Mouse (Mus musculus): ENCODE results near the gene Trim38. TPM values are rescaled to one million over a fixed set of nuclear protein-coding genes. Genes with fewer than 3 reads are reported as not detected.
"Not testable (repeated sequence)": the region's sequence is repeated elsewhere in the genome, so short reads cannot be mapped to it uniquely, and the experiment has no call there.

Gene Trim38
- 0.11 and 0.12 TPM in 2 replicates for polyA plus RNA-seq (2015; fragmentation: Nextera tagmentation; extraction: Ambion mirVana)

DNA sequence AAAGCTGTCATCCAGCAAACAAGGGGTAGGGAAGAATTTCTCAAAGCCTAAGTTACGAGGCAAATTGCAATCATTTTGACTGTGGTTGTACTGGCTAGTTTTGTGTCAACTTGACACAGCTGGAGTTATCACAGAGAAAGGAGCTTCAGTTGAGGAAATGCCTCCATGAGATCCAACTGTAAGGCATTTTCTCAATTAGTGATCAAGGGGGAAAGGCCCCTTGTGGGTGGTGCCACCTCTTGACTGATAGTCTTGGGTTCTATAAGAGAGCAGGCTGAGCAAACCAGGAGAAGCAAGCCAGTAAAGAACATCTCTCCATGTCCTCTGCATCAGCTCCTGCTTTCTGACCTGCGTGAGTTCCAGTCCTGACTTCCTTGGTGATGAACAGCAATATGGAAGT, at the start of gene Trim38:
Trim38 (plus strand) TSS at position 301 of the 400 bp plus-strand sequence.
- H3K4me1 ChIP-seq (ENCODE audit: control insufficient read depth, insufficient read depth, low read length); H3K27ac ChIP-seq (ENCODE audit: low read length); H3K4me2 ChIP-seq (ENCODE audit: low read depth, low read length); ATAC-seq; H3K36me3 ChIP-seq (ENCODE audit: control insufficient read depth, insufficient read depth, low read length); H3K4me3 ChIP-seq (ENCODE audit: low read length); H3K9ac ChIP-seq (ENCODE audit: low read depth, low read length); H3K27me3 ChIP-seq (replicated peaks; ENCODE audit: control insufficient read depth, insufficient read depth, low read length); H3K9me3 ChIP-seq (ENCODE audit: control insufficient read depth, low read length): not testable (repeated sequence)
- WGBS = 93% methylated on average over 2 of the region's 2 CpGs

GRCm38 (mm10) chr13:23724239-23724638, 45.5 kb upstream of the Trim38 start:
- WGBS = 80% methylated on average over 4 of the region's 4 CpGs
- H3K4me2 ChIP-seq (ENCODE audit: low read depth, low read length) = no peak overlapping the region
- no peak overlapping the region for H3K4me3 ChIP-seq (ENCODE audit: low read length)
- H3K9ac ChIP-seq (ENCODE audit: low read depth, low read length) = no peak overlapping the region
- H3K27me3 ChIP-seq (replicated peaks; ENCODE audit: control insufficient read depth, insufficient read depth, low read length) = no peaks in the 10 kb centered on the region
- ATAC-seq = no peak
- H3K27ac ChIP-seq (ENCODE audit: low read length) = no peak overlapping the region
- no peaks in the 10 kb centered on the region for H3K4me1 ChIP-seq (ENCODE audit: control insufficient read depth, insufficient read depth, low read length)
- no peaks in the 10 kb centered on the region for H3K36me3 ChIP-seq (ENCODE audit: control insufficient read depth, insufficient read depth, low read length)
- H3K9me3 ChIP-seq (ENCODE audit: control insufficient read depth, low read length) = no peaks in the 10 kb centered on the region

- Histone ChIP-seq H3K36me3 (ENCODE audit: control insufficient read depth, insufficient read depth, low read length) (no peaks in the 10 kb centered on the region), H3K9me3 (ENCODE audit: control insufficient read depth, low read length) (no peaks in the 10 kb centered on the region), H3K4me3 (ENCODE audit: low read length) (no peak overlapping the region), H3K4me1 (ENCODE audit: control insufficient read depth, insufficient read depth, low read length) (no peaks in the 10 kb centered on the region), H3K27ac (ENCODE audit: low read length) (no peak overlapping the region), H3K9ac (ENCODE audit: low read depth, low read length) (no peak overlapping the region), H3K4me2 (ENCODE audit: low read depth, low read length) (no peak overlapping the region), H3K27me3 (replicated peaks; ENCODE audit: control insufficient read depth, insufficient read depth, low read length) (no peaks in the 10 kb centered on the region)
- no peak for ATAC-seq
- WGBS = no CpG with 5 or more reads among the region's 1 CpGs
These were observed 44.5 kb upstream of the Trim38 start for GRCm38 (mm10) chr13:23725213-23725612.

- no peaks in the 10 kb centered on the region for H3K36me3 ChIP-seq (ENCODE audit: control insufficient read depth, insufficient read depth, low read length)
- no peak overlapping the region for H3K27ac ChIP-seq (ENCODE audit: low read length)
- no peak overlapping the region for H3K9ac ChIP-seq (ENCODE audit: low read depth, low read length)
- H3K4me1 ChIP-seq (ENCODE audit: control insufficient read depth, insufficient read depth, low read length) = no peaks in the 10 kb centered on the region
- 88% methylated on average over 18 of the region's 18 CpGs for WGBS
- H3K27me3 ChIP-seq (replicated peaks; ENCODE audit: control insufficient read depth, insufficient read depth, low read length) = no peaks in the 10 kb centered on the region
- ATAC-seq = no peak
- no peaks in the 10 kb centered on the region for H3K9me3 ChIP-seq (ENCODE audit: control insufficient read depth, low read length)
- H3K4me3 ChIP-seq (ENCODE audit: low read length) = no peak overlapping the region
- no peak overlapping the region for H3K4me2 ChIP-seq (ENCODE audit: low read depth, low read length)
These were observed 41.1 kb upstream of the Trim38 start for GRCm38 (mm10) chr13:23728472-23729191.

- Histone ChIP-seq H3K36me3 (ENCODE audit: control insufficient read depth, insufficient read depth, low read length) (no peaks in the 10 kb centered on the region), H3K9ac (ENCODE audit: low read depth, low read length) (no peak overlapping the region), H3K4me2 (ENCODE audit: low read depth, low read length) (no peak overlapping the region), H3K9me3 (ENCODE audit: control insufficient read depth, low read length) (no peaks in the 10 kb centered on the region), H3K27ac (ENCODE audit: low read length) (no peak overlapping the region), H3K4me1 (ENCODE audit: control insufficient read depth, insufficient read depth, low read length) (no peaks in the 10 kb centered on the region), H3K4me3 (ENCODE audit: low read length) (no peak overlapping the region), H3K27me3 (replicated peaks; ENCODE audit: control insufficient read depth, insufficient read depth, low read length) (no peaks in the 10 kb centered on the region)
- WGBS = 89% methylated on average over 9 of the region's 9 CpGs
- no peak for ATAC-seq
These were observed 40.6 kb upstream of the Trim38 start for GRCm38 (mm10) chr13:23729192-23729525.

- Histone ChIP-seq H3K4me2 (ENCODE audit: low read depth, low read length) (no peak overlapping the region), H3K4me1 (ENCODE audit: control insufficient read depth, insufficient read depth, low read length) (no peaks in the 10 kb centered on the region), H3K27me3 (replicated peaks; ENCODE audit: control insufficient read depth, insufficient read depth, low read length) (no peaks in the 10 kb centered on the region), H3K36me3 (ENCODE audit: control insufficient read depth, insufficient read depth, low read length) (no peaks in the 10 kb centered on the region), H3K4me3 (ENCODE audit: low read length) (no peak overlapping the region), H3K27ac (ENCODE audit: low read length) (no peak overlapping the region), H3K9me3 (ENCODE audit: control insufficient read depth, low read length) (no peaks in the 10 kb centered on the region), H3K9ac (ENCODE audit: low read depth, low read length) (no peak overlapping the region)
- WGBS = 90% methylated on average over 5 of the region's 5 CpGs
- ATAC-seq = no peak
These were observed 40.0 kb upstream of the Trim38 start for GRCm38 (mm10) chr13:23729706-23730105.

- H3K9ac ChIP-seq (ENCODE audit: low read depth, low read length) = no peak overlapping the region
- no peaks in the 10 kb centered on the region for H3K4me1 ChIP-seq (ENCODE audit: control insufficient read depth, insufficient read depth, low read length)
- no peak overlapping the region for H3K4me3 ChIP-seq (ENCODE audit: low read length)
- H3K36me3 ChIP-seq (ENCODE audit: control insufficient read depth, insufficient read depth, low read length) = no peaks in the 10 kb centered on the region
- H3K27ac ChIP-seq (ENCODE audit: low read length) = no peak overlapping the region
- no peaks in the 10 kb centered on the region for H3K9me3 ChIP-seq (ENCODE audit: control insufficient read depth, low read length)
- peak; percentile 91 for ATAC-seq
- peak overlapping the region; percentile 27; the same call in 1 of the 2 replicates for H3K4me2 ChIP-seq (ENCODE audit: low read depth, low read length)
- WGBS = 31% methylated on average over 8 of the region's 8 CpGs
- H3K27me3 ChIP-seq (replicated peaks; ENCODE audit: control insufficient read depth, insufficient read depth, low read length) = no peaks in the 10 kb centered on the region
These were observed 39.2 kb upstream of the Trim38 start for GRCm38 (mm10) chr13:23730479-23730878.

- H3K9ac ChIP-seq (ENCODE audit: low read depth, low read length) = no peak overlapping the region
- H3K4me3 ChIP-seq (ENCODE audit: low read length) = no peak overlapping the region
- 23% methylated on average over 8 of the region's 8 CpGs for WGBS
- H3K9me3 ChIP-seq (ENCODE audit: control insufficient read depth, low read length) = no peaks in the 10 kb centered on the region
- ATAC-seq = no peak
- no peaks in the 10 kb centered on the region for H3K4me1 ChIP-seq (ENCODE audit: control insufficient read depth, insufficient read depth, low read length)
- H3K27me3 ChIP-seq (replicated peaks; ENCODE audit: control insufficient read depth, insufficient read depth, low read length) = no peaks in the 10 kb centered on the region
- H3K27ac ChIP-seq (ENCODE audit: low read length) = no peak overlapping the region
- H3K4me2 ChIP-seq (ENCODE audit: low read depth, low read length) = no peak overlapping the region
- H3K36me3 ChIP-seq (ENCODE audit: control insufficient read depth, insufficient read depth, low read length) = no peaks in the 10 kb centered on the region
These were observed 37.4 kb upstream of the Trim38 start for GRCm38 (mm10) chr13:23732156-23732804.

DNA sequence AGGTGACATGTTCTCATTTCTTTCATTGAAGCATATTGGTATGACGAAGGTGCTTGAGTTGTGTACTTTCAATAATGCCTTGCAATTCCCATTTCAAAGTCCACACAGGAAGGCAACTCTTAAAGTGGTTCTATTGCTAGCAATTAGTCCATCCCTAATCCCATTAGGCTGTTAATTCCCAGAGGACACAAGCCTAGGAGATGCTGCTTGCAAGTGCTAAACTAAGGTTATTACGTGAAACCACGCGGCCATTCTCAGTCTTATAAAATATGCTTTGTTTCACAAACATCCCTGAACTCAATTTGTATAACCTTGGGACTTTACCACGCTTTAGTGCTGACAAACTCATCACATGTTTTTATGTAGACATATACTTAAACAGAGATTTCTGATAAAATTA, 32.6 kb upstream of the Trim38 start:
- Histone ChIP-seq H3K36me3 (ENCODE audit: control insufficient read depth, insufficient read depth, low read length) (no peaks in the 10 kb centered on the region), H3K4me3 (ENCODE audit: low read length) (no peak overlapping the region), H3K27me3 (replicated peaks; ENCODE audit: control insufficient read depth, insufficient read depth, low read length) (no peaks in the 10 kb centered on the region), H3K27ac (ENCODE audit: low read length) (no peak overlapping the region), H3K9ac (ENCODE audit: low read depth, low read length) (no peak overlapping the region), H3K4me2 (ENCODE audit: low read depth, low read length) (no peak overlapping the region), H3K4me1 (ENCODE audit: control insufficient read depth, insufficient read depth, low read length) (peaks cover 5% of the 10 kb centered on the region; the same call in 1 of the 2 replicates), H3K9me3 (ENCODE audit: control insufficient read depth, low read length) (no peaks in the 10 kb centered on the region)
- ATAC-seq = no peak
- WGBS = 87% methylated on average over 5 of the region's 5 CpGs

All from intestine, embryonic 16.5 days (tissue).